Mouse (Mus musculus) thymus, adult 2 months (tissue): ENCODE results near the gene Fam122a.

Experiments
- CTCF ChIP-seq: fragments of 200-500 bp; IDR thresholded peaks from 2 replicates; pipeline ENCODE4 v1.5.1; 2012; ENCODE audit warnings: mild to moderate bottlenecking, control low read depth, low read length, moderate library complexity, borderline replicate concordance; ENCODE audit not compliant: control insufficient read depth, poor library complexity, insufficient read depth; ENCODE audit errors: extremely low read depth
- POLR2A ChIP-seq: fragments of 200-500 bp; IDR thresholded peaks from 2 replicates; pipeline ENCODE4 v1.6.1; 2012; ENCODE audit warnings: mild to moderate bottlenecking, low read length, control low read depth, moderate library complexity; ENCODE audit not compliant: control insufficient read depth, poor library complexity, insufficient read depth; ENCODE audit errors: extremely low read depth

GRCm38 (mm10) chr19:24469216-24469615 is 7.9 kb downstream of the Fam122a start:
- TF ChIP-seq POLR2A (no peak), CTCF (no peak)
